Mouse (Mus musculus): ENCODE data around the gene Gm42420. TPM values are rescaled to one million over a fixed set of nuclear protein-coding genes. Genes with fewer than 3 reads are reported as not detected.
A peak's percentile ranks its signal among the peaks of the same experiment; 100 is the strongest.

Gm42420 gene
- polyA plus RNA-seq, 1 experiment, result 0.72 TPM

DNA sequence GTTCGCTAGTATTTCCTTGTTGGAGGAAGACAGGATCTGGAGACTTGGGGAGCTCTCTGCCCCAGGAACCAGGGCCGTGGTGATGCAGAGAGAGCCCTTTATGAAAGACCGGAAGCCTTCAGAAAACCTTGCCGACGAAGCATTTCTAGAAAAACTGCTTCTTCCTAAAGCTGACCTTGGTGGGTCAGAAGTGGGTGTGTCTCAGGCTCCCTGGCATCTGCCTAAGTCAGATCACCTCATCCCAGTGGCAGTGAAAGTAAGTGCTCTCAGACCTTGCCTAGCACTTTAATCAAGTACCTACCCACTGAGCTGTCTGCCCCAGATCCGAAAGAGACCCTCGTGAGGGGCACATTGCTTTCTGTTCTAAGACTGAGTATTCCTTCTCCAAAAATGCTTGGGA lies 10.6 kb upstream of the Gm42420 start:
- TF ChIP-seq POLR2A (IDR thresholded peaks at IDR 0.05; ENCODE audit: borderline replicate concordance, insufficient read depth, low read length) (no peak), CTCF (IDR thresholded peaks at IDR 0.05; ENCODE audit: borderline replicate concordance, insufficient read depth, low read depth, low read length) (no peak)
- no peaks in the 10 kb centered on the region for H3K27me3 ChIP-seq (ENCODE audit: control insufficient read depth, insufficient read depth, low read length)
- peak overlapping the region; percentile 80; the same call in 1 of the 2 replicates for H3K27ac ChIP-seq (ENCODE audit: insufficient read depth, low read length)
- peak overlapping the region; percentile 74 for H3K4me3 ChIP-seq (replicated peaks; ENCODE audit: insufficient read depth, low read depth, low read length)
- DNase-seq, result no peak
- H3K4me1 ChIP-seq (ENCODE audit: control insufficient read depth, insufficient read depth, low read length), result no peaks in the 10 kb centered on the region
- 71% methylated on average over 7 of the region's 7 CpGs for WGBS

DNA sequence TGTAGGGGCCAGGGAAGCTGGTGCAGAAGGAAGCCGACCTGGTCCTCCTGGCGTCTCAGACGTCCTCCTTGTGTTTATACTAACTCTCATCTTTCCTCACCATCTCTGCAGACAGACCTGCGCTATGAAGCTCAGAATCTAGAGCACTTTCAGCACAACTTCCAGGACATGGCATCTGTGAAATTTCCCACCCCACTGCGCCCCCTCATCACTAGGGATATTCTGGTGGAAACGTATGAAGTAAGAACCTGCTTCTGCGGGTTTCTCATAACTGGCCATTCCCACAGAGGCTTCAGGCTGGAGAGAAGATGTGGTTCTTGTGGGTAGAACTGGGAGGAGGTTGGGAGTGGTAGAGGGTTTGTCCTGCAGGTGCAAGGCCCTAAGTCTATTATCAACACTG lies 6.0 kb upstream of the Gm42420 start:
- H3K4me3 ChIP-seq (replicated peaks; ENCODE audit: insufficient read depth, low read depth, low read length), result no peak overlapping the region
- H3K4me1 ChIP-seq (ENCODE audit: control insufficient read depth, insufficient read depth, low read length), result no peaks in the 10 kb centered on the region
- WGBS, result 91% methylated on average over 7 of the region's 7 CpGs
- no peaks in the 10 kb centered on the region for H3K27me3 ChIP-seq (ENCODE audit: control insufficient read depth, insufficient read depth, low read length)
- TF ChIP-seq CTCF (IDR thresholded peaks at IDR 0.05; ENCODE audit: borderline replicate concordance, insufficient read depth, low read depth, low read length), result no peak
- no peak overlapping the region for H3K27ac ChIP-seq (ENCODE audit: insufficient read depth, low read length)
- DNase-seq, result no peak

DNA sequence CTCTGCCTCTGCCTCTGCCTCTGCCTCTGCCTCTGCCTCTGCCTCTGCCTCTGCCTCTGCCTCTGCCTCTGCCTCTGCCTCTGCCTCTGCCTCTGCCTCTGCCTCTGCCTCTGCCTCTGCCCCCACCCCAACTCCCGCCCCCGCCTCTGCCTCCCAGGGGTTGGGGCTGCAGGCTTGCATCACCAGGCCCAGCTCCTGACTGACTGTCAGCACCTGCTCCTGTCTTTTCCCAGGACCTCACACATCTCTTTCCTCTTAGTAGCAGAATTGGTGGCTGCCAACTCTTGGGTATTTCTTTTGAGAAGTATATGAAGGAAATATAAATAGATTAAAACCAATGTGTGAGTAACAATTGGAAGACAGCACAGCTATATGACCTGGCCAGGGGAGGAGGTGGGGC lies 5.0 kb upstream of the Gm42420 start:
- no peak for DNase-seq
- no peaks in the 10 kb centered on the region for H3K27me3 ChIP-seq (ENCODE audit: control insufficient read depth, insufficient read depth, low read length)
- WGBS, result 84% methylated on average over 2 of the region's 2 CpGs
- no peaks in the 10 kb centered on the region for H3K4me1 ChIP-seq (ENCODE audit: control insufficient read depth, insufficient read depth, low read length)
- TF ChIP-seq CTCF (IDR thresholded peaks at IDR 0.05; ENCODE audit: borderline replicate concordance, insufficient read depth, low read depth, low read length), result no peak
- no peak for TF ChIP-seq POLR2A (IDR thresholded peaks at IDR 0.05; ENCODE audit: borderline replicate concordance, insufficient read depth, low read length)
- H3K27ac ChIP-seq (ENCODE audit: insufficient read depth, low read length), result no peak overlapping the region
- H3K4me3 ChIP-seq (replicated peaks; ENCODE audit: insufficient read depth, low read depth, low read length), result no peak overlapping the region

DNA sequence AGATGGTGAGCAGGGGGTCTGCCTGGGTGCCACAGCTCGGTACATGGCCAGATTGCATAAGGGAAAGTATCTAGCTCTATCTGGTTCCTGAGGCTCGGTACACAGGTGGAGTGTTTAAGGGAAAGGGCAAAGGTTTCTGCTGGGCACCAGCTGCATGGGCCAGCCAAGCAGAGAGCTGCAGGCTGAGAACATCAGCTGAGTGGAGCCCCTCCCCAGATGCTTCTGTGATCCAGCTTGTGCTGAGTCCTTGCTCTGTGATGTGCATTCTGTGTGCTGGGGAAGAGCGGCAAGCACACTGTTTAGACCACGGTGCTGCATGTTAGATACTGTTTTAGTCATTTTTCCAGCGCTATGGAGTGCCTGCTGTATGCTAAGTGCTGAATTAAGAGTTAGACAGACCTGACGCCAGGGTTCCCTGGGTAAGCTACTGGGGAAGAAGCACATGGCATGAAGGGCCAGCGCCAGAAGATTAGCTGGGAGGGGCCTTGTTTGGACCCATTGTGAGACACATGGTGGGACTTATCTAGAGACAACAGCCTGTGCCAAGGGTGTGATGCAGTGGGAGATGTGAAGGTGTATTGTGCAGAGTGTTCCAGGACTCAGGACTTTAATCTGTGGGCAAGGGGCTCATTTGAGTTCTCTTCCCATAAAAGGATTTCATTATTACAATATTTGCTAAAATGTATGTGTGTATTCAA lies 4.3 kb upstream of the Gm42420 start:
- H3K27ac ChIP-seq (ENCODE audit: insufficient read depth, low read length), result no peak overlapping the region
- no peaks in the 10 kb centered on the region for H3K27me3 ChIP-seq (ENCODE audit: control insufficient read depth, insufficient read depth, low read length)
- no peaks in the 10 kb centered on the region for H3K4me1 ChIP-seq (ENCODE audit: control insufficient read depth, insufficient read depth, low read length)
- WGBS, result 65% methylated on average over 7 of the region's 7 CpGs
- H3K4me3 ChIP-seq (replicated peaks; ENCODE audit: insufficient read depth, low read depth, low read length), result no peak overlapping the region
- DNase-seq, result no peak
- no peak for TF ChIP-seq POLR2A (IDR thresholded peaks at IDR 0.05; ENCODE audit: borderline replicate concordance, insufficient read depth, low read length)
- TF ChIP-seq CTCF (IDR thresholded peaks at IDR 0.05; ENCODE audit: borderline replicate concordance, insufficient read depth, low read depth, low read length), result no peak

DNA sequence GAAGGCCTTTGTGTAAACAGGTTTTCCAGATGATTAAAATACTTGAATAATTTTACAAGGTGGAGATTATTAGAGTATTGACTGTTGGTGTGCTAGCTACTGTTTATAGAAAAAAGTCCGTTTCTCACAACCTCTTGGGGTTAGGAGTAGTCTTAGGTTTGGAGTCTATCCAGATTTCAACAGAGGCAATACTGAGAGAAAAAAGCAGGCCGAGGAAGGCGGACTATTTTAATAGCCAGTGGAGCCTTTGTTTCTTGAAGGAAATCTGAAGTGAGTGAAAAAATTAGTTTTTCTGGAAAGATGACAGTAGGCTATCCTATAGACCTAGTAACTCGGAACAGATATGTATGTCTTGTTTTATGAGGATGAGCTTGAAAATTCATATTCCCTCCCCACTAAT lies 5.9 kb downstream of the Gm42420 start:
- no peak overlapping the region for H3K27ac ChIP-seq (ENCODE audit: insufficient read depth, low read length)
- H3K4me3 ChIP-seq (replicated peaks; ENCODE audit: insufficient read depth, low read depth, low read length), result peak overlapping the region; percentile 17
- H3K4me1 ChIP-seq (ENCODE audit: control insufficient read depth, insufficient read depth, low read length), result peaks cover 7% of the 10 kb centered on the region
- no peak for TF ChIP-seq POLR2A (IDR thresholded peaks at IDR 0.05; ENCODE audit: borderline replicate concordance, insufficient read depth, low read length)
- DNase-seq, result no peak
- H3K27me3 ChIP-seq (ENCODE audit: control insufficient read depth, insufficient read depth, low read length), result no peaks in the 10 kb centered on the region
- 91% methylated on average over 4 of the region's 4 CpGs for WGBS

DNA sequence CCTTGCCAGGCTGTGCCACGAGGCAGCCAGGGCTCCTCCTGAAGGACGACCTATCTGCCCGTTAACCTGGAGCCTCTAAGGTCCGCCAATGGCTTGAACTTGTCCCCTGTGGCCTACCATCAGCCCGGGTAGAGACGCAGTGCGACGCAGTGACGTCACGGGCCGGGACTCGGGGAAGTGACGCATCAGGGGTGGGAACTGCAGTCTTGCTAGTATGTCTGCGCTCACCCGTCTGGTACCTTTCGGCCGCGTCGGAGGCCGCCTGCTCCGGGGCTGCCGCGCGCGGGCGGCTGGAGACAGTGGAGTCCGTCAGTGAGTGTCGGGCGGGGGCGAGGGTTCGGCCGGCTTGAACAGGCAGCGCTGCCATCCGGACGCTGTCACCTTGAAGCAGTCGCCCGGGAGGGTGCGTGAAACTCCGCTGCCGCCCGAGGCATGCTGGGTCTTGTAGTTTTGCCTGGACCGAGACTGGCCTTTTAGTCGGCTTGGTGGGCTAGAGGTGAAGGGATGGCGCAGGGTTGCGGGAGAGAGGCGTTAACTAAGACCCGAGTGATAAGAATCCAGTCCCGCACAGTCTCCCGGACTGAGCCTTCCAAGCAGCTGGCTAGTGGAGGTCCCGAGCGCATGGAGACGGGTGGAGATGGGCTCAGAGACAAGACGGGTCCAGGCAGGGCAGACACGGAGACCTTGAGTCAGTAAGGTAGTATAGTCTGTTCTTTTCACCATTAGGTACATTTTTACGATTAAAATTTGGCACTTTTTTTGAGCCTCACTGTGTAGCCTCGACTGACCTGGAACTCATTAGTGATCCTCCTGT lies 7.1 kb downstream of the Gm42420 start, which contains the start of gene Ndufb2:
Ndufb2 (plus strand) TSS at position 174 of the 814 bp plus-strand sequence.
- H3K4me3 ChIP-seq (replicated peaks; ENCODE audit: insufficient read depth, low read depth, low read length), result peak within 1 kb of the TSS; percentile 82
- H3K4me1 ChIP-seq (ENCODE audit: control insufficient read depth, insufficient read depth, low read length), result peaks cover 9% of the 10 kb centered on the region
- H3K27ac ChIP-seq (ENCODE audit: insufficient read depth, low read length), result peak within 1 kb of the TSS; percentile 98
- H3K27me3 ChIP-seq (ENCODE audit: control insufficient read depth, insufficient read depth, low read length), result no peaks in the 10 kb centered on the region
- WGBS, result under 1% methylated on average over 56 of the region's 56 CpGs
- DNase-seq, result peak; percentile 96 to 98
- TF ChIP-seq CTCF (IDR thresholded peaks at IDR 0.05; ENCODE audit: borderline replicate concordance, insufficient read depth, low read depth, low read length) (no peak), POLR2A (IDR thresholded peaks at IDR 0.05; ENCODE audit: borderline replicate concordance, insufficient read depth, low read length) (peak; percentile 85; the same call in 1 of the 2 replicates)

DNA sequence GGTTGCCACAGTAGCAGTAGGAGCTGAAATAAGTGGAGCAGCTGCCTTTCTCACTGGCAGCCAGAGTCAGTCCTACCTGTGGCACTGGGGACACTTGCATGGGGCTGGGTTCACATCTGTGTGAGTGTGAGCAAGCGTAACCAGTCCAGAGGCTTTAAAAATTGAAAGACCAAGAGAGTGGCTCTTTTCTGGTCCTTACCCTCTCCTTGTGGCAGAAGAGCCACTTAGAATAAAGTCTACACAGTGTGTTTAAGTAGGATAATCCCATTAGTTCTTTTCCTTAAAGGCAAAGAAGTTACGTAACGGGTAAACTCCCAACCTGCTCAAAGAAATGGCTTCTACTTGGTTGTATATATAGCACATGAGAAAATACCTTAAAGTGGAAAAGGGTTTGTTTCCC lies 15.3 kb downstream of the Gm42420 start:
- TF ChIP-seq POLR2A (IDR thresholded peaks at IDR 0.05; ENCODE audit: borderline replicate concordance, insufficient read depth, low read length) (no peak), CTCF (IDR thresholded peaks at IDR 0.05; ENCODE audit: borderline replicate concordance, insufficient read depth, low read depth, low read length) (no peak)
- H3K4me3 ChIP-seq (replicated peaks; ENCODE audit: insufficient read depth, low read depth, low read length), result no peak overlapping the region
- no peak for DNase-seq
- WGBS, result 92% methylated on average over 3 of the region's 3 CpGs
- no peaks in the 10 kb centered on the region for H3K27me3 ChIP-seq (ENCODE audit: control insufficient read depth, insufficient read depth, low read length)
- no peak overlapping the region for H3K27ac ChIP-seq (ENCODE audit: insufficient read depth, low read length)
- H3K4me1 ChIP-seq (ENCODE audit: control insufficient read depth, insufficient read depth, low read length), result peaks cover 6% of the 10 kb centered on the region; the same call in 1 of the 2 replicates

DNA sequence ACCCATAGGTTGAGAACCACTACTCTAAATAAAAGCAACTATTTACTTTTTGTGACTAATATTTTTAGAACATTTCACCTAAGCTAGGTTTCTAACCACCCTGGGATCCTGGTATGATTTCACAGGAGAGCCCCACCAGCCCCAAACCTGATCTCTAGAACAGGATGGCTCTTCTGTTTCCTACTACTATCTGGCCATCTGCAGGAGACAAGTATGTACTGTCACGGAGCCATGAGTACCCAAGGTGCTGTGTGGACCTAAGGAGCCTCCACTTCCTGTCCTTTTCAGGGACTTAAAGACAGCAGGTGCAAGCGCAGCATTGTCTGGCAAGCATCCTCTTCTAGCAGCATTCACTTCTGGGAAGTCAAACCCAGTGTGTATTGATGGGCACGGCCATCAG lies 16.3 kb downstream of the Gm42420 start:
- Histone ChIP-seq H3K27me3 (ENCODE audit: control insufficient read depth, insufficient read depth, low read length) (no peaks in the 10 kb centered on the region), H3K27ac (ENCODE audit: insufficient read depth, low read length) (no peak overlapping the region), H3K4me3 (replicated peaks; ENCODE audit: insufficient read depth, low read depth, low read length) (no peak overlapping the region), H3K4me1 (ENCODE audit: control insufficient read depth, insufficient read depth, low read length) (peaks cover 6% of the 10 kb centered on the region; the same call in 1 of the 2 replicates)
- no peak for DNase-seq
- no peak for TF ChIP-seq POLR2A (IDR thresholded peaks at IDR 0.05; ENCODE audit: borderline replicate concordance, insufficient read depth, low read length)
- no peak for TF ChIP-seq CTCF (IDR thresholded peaks at IDR 0.05; ENCODE audit: borderline replicate concordance, insufficient read depth, low read depth, low read length)
- WGBS, result 52% methylated on average over 3 of the region's 3 CpGs
